Mouse (Mus musculus) hindbrain, embryonic 12.5 days (tissue): ENCODE measurements at regions not wholly inside any gene's neighbourhood (a gene's known extent, or its start where the extent isn't known, plus 50 kb on each side); places are given as distances from the start of the nearest gene placed in this dataset.

Experiments used
- ATAC-seq: fragments of 200-750 bp; cut with Nextera tagmentation; 2 replicates; pipeline ENCODE4 v1.8.0; 2017; ENCODE audit warnings: moderate TSS enrichment; ENCODE audit not compliant: low FRiP score
- H3K27ac ChIP-seq: fragments of 300-500 bp; sonication (generic); 2 replicates; pipeline ENCODE4 v1.5.1; 2016; ENCODE audit warnings: mild to moderate bottlenecking
- H3K27me3 ChIP-seq: fragments of 300-500 bp; sonication (generic); 2 replicates; pipeline ENCODE4 v1.6.1; 2016; ENCODE audit warnings: mild to moderate bottlenecking
- H3K36me3 ChIP-seq: fragments of 300-500 bp; sonication (generic); 2 replicates; pipeline ENCODE4 v1.6.1; 2016; ENCODE audit warnings: mild to moderate bottlenecking
- H3K4me1 ChIP-seq: fragments of 300-500 bp; sonication (generic); 2 replicates; pipeline ENCODE4 v1.6.1; 2016
- H3K4me2 ChIP-seq: fragments of 300-500 bp; sonication (generic); replicated peaks from 2 replicates; pipeline ENCODE4 v1.6.1; 2016; ENCODE audit warnings: mild to moderate bottlenecking
- H3K4me3 ChIP-seq: fragments of 300-500 bp; sonication (generic); 2 replicates; pipeline ENCODE4 v1.5.1; 2016; ENCODE audit warnings: mild to moderate bottlenecking
- H3K9ac ChIP-seq: fragments of 300-500 bp; sonication (generic); 2 replicates; pipeline ENCODE4 v1.6.1; 2016; ENCODE audit warnings: mild to moderate bottlenecking, moderate library complexity
- H3K9me3 ChIP-seq: fragments of 300-500 bp; sonication (generic); replicated peaks from 2 replicates; pipeline ENCODE4 v1.6.1; 2016; ENCODE audit warnings: mild to moderate bottlenecking
- WGBS: fragments of 180-500 bp; shearing (Covaris S2); methylation state at CpG from one replicate; pipeline ENCODE4 v1.1.7; 2016; 5-methylcytosine and 5-hydroxymethylcytosine counted together

DNA sequence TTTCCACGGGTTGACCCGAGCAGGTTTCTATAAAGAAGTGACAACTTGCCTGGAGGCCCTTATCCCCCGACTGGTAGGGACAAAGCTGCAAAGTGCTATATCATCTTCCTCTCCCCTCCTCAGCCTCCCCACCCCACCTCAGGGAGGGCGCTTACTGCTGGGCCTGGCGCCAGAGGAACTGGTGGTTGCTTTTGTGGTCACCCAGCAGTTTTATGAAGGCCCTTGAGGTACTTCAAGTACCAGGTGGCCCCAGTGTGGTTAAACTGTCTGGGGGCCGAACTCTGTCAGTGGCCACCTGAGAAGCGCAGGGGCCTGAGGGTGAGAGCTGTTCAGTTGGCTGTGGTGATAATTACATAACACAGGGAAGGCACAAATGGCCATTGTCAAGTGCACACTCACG is 340.0 kb upstream of the 3110018I06Rik start:
- Histone ChIP-seq H3K4me3 (no peak overlapping the region), H3K36me3 (no peaks in the 10 kb centered on the region), H3K9me3 (no peaks in the 10 kb centered on the region), H3K27ac (no peak overlapping the region), H3K4me1 (no peaks in the 10 kb centered on the region), H3K27me3 (no peaks in the 10 kb centered on the region), H3K4me2 (no peak overlapping the region), H3K9ac (no peak overlapping the region)
- WGBS = 77% methylated on average over 8 of the region's 8 CpGs
- ATAC-seq = no peak

DNA sequence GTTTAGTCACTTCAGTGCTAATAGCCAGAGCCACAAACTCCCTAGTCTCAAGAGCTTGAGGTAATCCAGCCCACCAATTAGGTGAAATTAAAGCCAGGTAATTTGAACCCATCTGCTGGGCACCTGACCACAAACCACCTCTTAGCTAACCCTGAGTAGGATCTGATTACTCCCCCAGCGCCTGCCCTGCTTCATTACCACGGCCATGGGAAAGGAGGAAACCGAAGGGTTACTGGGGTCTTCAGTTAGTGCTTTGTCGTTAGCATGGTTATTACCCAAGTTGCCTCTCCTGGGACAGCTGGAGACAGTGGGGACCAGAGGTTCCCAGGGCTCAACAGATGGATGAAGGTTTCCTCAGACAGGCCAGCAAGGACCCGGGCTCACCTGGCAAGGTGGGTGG is 337.3 kb upstream of the 3110018I06Rik start:
- Histone ChIP-seq H3K4me1 (no peaks in the 10 kb centered on the region), H3K9ac (no peak overlapping the region), H3K9me3 (no peaks in the 10 kb centered on the region), H3K27ac (no peak overlapping the region), H3K4me2 (no peak overlapping the region), H3K36me3 (no peaks in the 10 kb centered on the region), H3K4me3 (no peak overlapping the region), H3K27me3 (no peaks in the 10 kb centered on the region)
- no peak for ATAC-seq
- 80% methylated on average over 5 of the region's 5 CpGs for WGBS

DNA sequence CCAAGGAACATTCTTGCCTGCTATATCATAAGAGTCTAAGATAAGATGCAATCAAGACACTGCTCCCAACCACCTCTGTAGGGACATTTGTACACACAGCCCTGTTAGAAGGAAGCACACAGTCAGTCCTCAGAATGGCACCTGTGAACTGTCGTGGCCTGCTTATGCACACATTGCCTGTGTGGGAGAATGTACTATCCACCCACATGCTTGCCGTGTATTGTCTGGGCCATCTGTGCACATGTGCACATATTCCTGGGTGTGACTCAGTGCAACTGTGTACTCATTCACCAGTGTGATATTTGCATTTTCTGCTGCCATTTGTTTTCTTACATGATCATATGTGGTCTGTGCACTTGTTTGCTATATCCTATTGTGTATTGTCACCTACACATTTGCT is 333.8 kb upstream of the 3110018I06Rik start:
- Histone ChIP-seq H3K9me3 (no peaks in the 10 kb centered on the region), H3K27ac (no peak overlapping the region), H3K27me3 (0 out of 2 replicates have a peak, but pooled peaks cover 3% of the 10 kb centered on the region), H3K9ac (no peak overlapping the region), H3K4me3 (no peak overlapping the region), H3K36me3 (no peaks in the 10 kb centered on the region), H3K4me2 (no peak overlapping the region), H3K4me1 (no peaks in the 10 kb centered on the region)
- no peak for ATAC-seq
- WGBS = 84% methylated on average over 2 of the region's 2 CpGs

DNA sequence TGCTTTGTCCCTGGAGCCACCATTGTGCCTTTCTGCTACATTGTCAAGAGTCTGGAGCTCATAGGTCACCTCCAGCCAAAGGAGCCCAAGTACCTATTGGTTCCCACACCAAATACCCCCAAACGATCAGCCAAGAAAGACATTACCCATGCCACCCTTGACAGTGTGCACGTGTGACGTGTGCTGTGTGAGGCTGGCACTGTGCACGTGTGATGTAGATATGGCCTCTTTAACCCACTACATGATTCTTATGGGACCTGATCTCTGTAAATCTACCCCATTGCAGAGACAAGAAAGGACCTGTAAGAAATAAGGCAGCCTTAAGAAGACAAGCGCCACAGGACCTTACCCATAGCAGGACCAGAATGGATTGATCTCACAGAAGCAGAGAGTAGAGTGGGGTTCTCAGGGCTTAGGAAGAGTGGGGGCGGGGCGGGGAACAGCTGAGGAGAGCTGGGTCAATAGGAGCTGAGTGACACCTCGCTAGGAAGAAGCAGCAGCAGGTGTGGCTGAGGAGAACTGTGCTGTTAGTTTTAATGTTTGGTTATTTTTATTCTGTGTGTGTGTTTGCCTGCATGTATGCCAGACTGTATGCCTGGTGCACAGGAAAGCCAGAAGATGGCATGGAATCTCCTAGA is 331.5 kb upstream of the 3110018I06Rik start:
- Histone ChIP-seq H3K4me1 (peaks cover 16% of the 10 kb centered on the region), H3K27me3 (0 out of 2 replicates have a peak, but pooled peaks cover 3% of the 10 kb centered on the region), H3K9me3 (no peaks in the 10 kb centered on the region), H3K4me3 (no peak overlapping the region), H3K9ac (no peak overlapping the region), H3K4me2 (no peak overlapping the region), H3K36me3 (no peaks in the 10 kb centered on the region), H3K27ac (no peak overlapping the region)
- no peak for ATAC-seq
- WGBS = 76% methylated on average over 8 of the region's 8 CpGs

DNA sequence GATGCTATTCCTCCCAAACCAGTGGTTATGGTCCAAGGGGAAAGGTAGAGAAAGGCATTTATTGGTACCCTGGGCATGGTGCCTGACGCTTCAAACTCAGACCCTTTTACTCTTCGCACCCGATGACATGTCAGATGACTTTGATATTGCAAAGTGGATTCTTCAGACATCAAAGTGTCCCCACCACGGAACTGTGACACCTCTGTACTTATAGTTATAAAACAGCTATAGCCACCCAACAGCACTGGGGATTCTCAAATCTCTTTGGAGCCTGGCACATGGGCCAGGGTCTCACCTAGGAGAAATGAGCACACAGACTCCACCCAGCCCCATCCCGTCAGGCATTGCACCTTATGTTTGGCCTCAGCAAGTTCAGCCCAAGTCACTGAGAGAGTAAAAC is 329.3 kb upstream of the 3110018I06Rik start:
- Histone ChIP-seq H3K27me3 (0 out of 2 replicates have a peak, but pooled peaks cover 3% of the 10 kb centered on the region), H3K9ac (no peak overlapping the region), H3K9me3 (no peaks in the 10 kb centered on the region), H3K4me3 (no peak overlapping the region), H3K36me3 (no peaks in the 10 kb centered on the region), H3K4me1 (peaks cover 16% of the 10 kb centered on the region), H3K4me2 (no peak overlapping the region), H3K27ac (no peak overlapping the region)
- 81% methylated on average over 5 of the region's 5 CpGs for WGBS
- ATAC-seq = no peak

DNA sequence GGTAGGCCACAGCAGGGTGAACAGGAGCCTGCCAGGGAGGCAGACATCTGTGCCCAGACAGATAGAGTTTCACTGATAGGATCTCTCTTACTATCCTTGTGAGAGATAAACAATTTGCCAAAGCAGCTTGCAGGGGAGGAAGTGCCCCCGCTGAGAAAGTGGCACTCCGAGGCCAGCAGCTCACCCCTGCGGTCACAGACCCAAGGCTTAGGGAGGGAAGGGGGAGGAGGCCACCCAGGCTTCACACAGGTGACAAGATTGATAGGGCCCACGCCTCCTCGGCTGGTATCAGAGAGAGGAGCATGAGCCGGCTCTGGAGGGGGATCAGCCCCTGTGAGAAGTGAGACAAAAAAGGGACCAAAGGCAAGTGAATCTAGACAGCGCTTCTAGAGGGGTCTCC is 328.3 kb upstream of the 3110018I06Rik start:
- ATAC-seq = no peak
- H3K9ac ChIP-seq = no peak overlapping the region
- H3K4me1 ChIP-seq = peaks cover 16% of the 10 kb centered on the region
- no peak overlapping the region for H3K4me2 ChIP-seq
- 0 out of 2 replicates have a peak, but pooled peaks cover 3% of the 10 kb centered on the region for H3K27me3 ChIP-seq
- H3K27ac ChIP-seq = no peak overlapping the region
- WGBS = 3% methylated on average over 7 of the region's 7 CpGs
- H3K36me3 ChIP-seq = no peaks in the 10 kb centered on the region
- H3K9me3 ChIP-seq = no peaks in the 10 kb centered on the region
- no peak overlapping the region for H3K4me3 ChIP-seq

DNA sequence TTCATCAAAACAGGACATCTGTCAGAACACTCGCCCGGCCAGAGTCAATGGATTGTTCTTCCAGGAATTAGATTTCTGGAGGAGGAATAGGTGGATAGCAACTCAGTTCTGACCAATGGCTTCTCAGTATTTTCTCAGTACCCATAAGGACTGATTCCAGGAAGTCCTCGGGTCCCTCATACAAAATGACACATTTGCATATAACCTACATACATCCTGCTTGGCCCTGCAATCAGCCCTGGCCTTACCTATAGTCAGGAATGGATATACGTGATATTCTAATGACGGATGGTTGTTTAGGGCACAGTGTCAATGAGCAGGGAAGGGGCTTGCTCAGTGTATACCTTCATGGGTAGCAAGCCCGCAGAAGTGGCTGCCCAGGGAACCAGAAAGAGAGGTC is 327.8 kb upstream of the 3110018I06Rik start:
- Histone ChIP-seq H3K27me3 (0 out of 2 replicates have a peak, but pooled peaks cover 3% of the 10 kb centered on the region), H3K4me2 (no peak overlapping the region), H3K9ac (no peak overlapping the region), H3K27ac (no peak overlapping the region), H3K4me1 (peaks cover 16% of the 10 kb centered on the region), H3K36me3 (no peaks in the 10 kb centered on the region), H3K9me3 (no peaks in the 10 kb centered on the region), H3K4me3 (no peak overlapping the region)
- no peak for ATAC-seq
- 26% methylated on average over 6 of the region's 6 CpGs for WGBS

DNA sequence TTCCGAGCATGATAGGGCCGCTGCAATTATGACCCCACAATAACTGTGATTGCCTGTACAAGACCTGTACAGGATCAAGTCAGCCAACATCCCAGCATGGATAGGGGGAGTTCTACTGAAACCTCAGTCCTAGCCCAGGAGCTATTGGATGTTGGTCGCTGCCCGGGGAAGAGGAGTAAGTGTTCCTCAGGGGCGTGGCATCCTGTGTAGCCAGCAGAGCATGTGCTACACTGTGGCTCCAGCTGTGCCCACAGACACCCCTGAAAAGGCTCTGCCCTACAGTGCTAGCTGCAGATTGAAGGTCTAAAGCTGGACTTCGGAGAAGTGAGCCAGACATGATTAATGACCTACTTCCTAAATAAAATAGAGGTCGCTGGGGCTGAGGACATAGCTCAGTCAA is 317.5 kb upstream of the 3110018I06Rik start:
- Histone ChIP-seq H3K4me3 (no peak overlapping the region), H3K36me3 (no peaks in the 10 kb centered on the region), H3K4me2 (no peak overlapping the region), H3K9me3 (no peaks in the 10 kb centered on the region; the same call in 1 of the 2 replicates), H3K27me3 (no peaks in the 10 kb centered on the region), H3K27ac (no peak overlapping the region), H3K4me1 (no peaks in the 10 kb centered on the region), H3K9ac (no peak overlapping the region)
- WGBS = 67% methylated on average over 7 of the region's 7 CpGs
- no peak for ATAC-seq

DNA sequence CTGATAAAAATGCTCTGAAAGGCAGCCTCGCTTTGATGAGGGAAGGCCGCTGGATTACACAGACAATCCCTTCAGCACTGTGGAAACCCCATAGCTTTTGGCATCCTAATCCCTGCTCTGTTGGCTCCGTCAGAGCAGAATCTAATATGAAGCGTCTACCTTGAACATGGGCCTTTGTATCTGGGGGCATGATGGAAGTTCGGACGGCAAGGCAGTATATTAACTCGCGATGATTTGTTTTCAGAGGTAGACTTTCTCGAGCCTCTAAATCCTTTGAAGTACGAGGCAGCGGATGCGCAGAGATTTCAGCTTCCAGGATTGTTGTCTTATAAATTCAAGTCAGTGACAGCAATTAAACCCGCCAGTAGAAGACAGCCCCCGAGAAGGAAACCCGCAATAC is 316.8 kb upstream of the 3110018I06Rik start:
- WGBS = 84% methylated on average over 15 of the region's 15 CpGs
- H3K9ac ChIP-seq = no peak overlapping the region
- no peaks in the 10 kb centered on the region for H3K4me1 ChIP-seq
- H3K4me3 ChIP-seq = no peak overlapping the region
- ATAC-seq = no peak
- H3K4me2 ChIP-seq = no peak overlapping the region
- no peak overlapping the region for H3K27ac ChIP-seq
- H3K36me3 ChIP-seq = no peaks in the 10 kb centered on the region
- H3K9me3 ChIP-seq = no peaks in the 10 kb centered on the region; the same call in 1 of the 2 replicates
- no peaks in the 10 kb centered on the region for H3K27me3 ChIP-seq

DNA sequence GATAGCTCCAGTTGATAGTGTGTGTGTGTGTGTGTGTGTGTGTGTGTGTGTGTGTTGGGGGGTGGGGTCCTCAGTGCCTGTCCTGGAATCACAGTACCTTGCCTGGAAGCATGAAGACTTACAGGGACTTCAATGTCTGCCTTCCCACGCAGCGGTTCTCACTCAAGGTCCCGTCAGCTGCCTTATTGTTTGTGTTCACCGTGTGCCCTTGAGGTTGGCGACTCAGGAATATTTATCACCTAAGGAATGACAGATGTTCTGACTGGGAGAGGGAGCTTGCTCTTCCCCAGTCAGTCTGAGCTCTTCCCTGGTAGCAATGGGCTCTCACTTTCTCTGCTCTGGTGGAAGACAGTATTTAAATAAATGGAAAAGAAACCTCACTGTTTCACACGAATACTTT is 309.8 kb upstream of the 3110018I06Rik start:
- WGBS = 69% methylated on average over 6 of the region's 6 CpGs
- no peaks in the 10 kb centered on the region for H3K27me3 ChIP-seq
- H3K4me3 ChIP-seq = no peak overlapping the region
- H3K9me3 ChIP-seq = no peaks in the 10 kb centered on the region
- peaks cover 6% of the 10 kb centered on the region; the same call in 1 of the 2 replicates for H3K4me1 ChIP-seq
- H3K36me3 ChIP-seq = no peaks in the 10 kb centered on the region
- no peak for ATAC-seq
- no peak overlapping the region for H3K4me2 ChIP-seq
- H3K9ac ChIP-seq = no peak overlapping the region
- H3K27ac ChIP-seq = no peak overlapping the region

DNA sequence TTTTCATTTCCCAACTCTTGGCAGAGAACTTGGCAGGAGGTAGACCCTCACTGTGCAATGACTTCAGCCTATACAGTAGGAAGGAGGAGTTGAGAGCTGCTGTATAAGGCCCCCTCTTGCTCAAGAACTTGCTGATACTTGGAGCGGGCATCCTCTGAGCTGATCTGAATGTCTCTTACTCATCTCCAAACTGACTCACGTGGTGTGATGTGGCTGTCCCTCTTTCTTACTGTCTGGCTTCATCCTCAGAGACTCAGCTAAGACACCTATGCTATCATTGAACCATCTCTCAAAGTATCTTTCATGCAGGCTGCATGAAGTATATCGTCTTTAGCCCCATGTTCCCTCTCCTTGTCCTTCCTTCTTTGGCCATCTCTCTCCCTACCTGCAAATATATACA is 307.9 kb upstream of the 3110018I06Rik start:
- H3K9me3 ChIP-seq = no peaks in the 10 kb centered on the region
- peaks cover 21% of the 10 kb centered on the region for H3K4me1 ChIP-seq
- 94% methylated on average over 3 of the region's 3 CpGs for WGBS
- no peaks in the 10 kb centered on the region for H3K36me3 ChIP-seq
- no peak overlapping the region for H3K9ac ChIP-seq
- no peak for ATAC-seq
- no peak overlapping the region for H3K27ac ChIP-seq
- no peaks in the 10 kb centered on the region for H3K27me3 ChIP-seq
- no peak overlapping the region for H3K4me2 ChIP-seq
- H3K4me3 ChIP-seq = no peak overlapping the region

DNA sequence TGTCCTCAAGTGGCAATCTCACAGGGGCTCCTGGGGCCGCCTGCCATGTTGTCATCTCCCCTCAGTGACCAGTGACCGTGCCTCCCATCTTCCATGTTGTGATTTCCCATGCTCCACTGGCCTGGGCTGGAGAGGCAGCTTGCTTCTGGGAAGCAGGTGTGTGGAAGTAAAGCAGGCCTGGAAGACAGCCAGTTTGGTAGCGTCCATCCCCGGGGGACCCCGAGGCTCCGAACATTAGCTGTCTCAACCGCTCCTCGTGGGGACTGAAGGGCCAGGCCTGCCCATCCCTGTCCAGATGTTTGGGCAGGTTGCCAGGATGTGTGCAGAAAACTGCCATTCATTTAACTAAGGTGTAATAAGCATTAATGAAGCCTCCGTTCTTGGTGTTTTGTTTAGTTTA is 307.1 kb upstream of the 3110018I06Rik start:
- no peaks in the 10 kb centered on the region for H3K36me3 ChIP-seq
- 75% methylated on average over 9 of the region's 9 CpGs for WGBS
- ATAC-seq = no peak

DNA sequence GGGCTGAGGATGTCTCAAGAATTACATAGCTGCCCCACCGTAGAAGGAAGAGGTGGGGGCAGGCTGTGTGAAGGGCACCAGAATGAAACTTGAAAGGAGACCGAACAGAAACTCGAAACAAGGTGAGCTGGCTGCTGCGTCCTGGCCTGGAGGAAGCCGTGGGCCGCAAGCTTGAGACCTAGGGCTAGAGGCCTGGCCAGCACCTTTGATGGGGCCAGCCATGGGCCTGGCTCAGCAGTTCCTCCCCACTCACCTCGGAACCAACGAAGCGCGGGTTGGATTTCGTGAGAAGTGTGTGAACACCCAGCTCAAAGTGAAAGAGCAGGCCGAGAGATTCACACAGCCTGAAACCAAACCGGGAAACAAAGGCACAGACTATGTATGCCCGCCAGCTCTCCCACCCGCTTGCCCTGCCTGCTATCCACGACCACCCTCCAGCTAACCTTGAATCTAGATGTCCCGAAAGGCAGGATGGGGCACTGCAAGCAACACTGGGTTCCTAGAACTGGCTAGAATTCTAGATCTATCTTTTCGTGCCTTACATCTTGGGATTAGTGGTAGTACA is 306.3 kb upstream of the 3110018I06Rik start:
- no peak overlapping the region for H3K9ac ChIP-seq
- no peak overlapping the region for H3K27ac ChIP-seq
- WGBS = 90% methylated on average over 18 of the region's 18 CpGs
- H3K4me2 ChIP-seq = no peak overlapping the region
- no peaks in the 10 kb centered on the region for H3K27me3 ChIP-seq
- no peak overlapping the region for H3K4me3 ChIP-seq
- no peak for ATAC-seq
- H3K4me1 ChIP-seq = peaks cover 22% of the 10 kb centered on the region
- H3K36me3 ChIP-seq = no peaks in the 10 kb centered on the region
- no peaks in the 10 kb centered on the region for H3K9me3 ChIP-seq

More for the DNA sequence above, 307.1 kb upstream of the 3110018I06Rik start:
- Histone ChIP-seq H3K4me3 (no peak overlapping the region), H3K27me3 (no peaks in the 10 kb centered on the region), H3K4me1 (peaks cover 22% of the 10 kb centered on the region), H3K9me3 (no peaks in the 10 kb centered on the region), H3K4me2 (no peak overlapping the region), H3K27ac (no peak overlapping the region), H3K9ac (no peak overlapping the region)
